Mouse (Mus musculus): ENCODE results near the gene Ager.

- TF ChIP-seq CTCF (IDR thresholded peaks at IDR 0.05; ENCODE audit: low read depth) = no peak
- TF ChIP-seq EP300 (optimal IDR thresholded peaks at IDR 0.05) = no peak
Measured at GRCm38 (mm10) chr17:34596098-34596497, 1.6 kb upstream of the Ager start.
